Mouse (Mus musculus): ENCODE measurements around the gene Gabarapl1.

DNA sequence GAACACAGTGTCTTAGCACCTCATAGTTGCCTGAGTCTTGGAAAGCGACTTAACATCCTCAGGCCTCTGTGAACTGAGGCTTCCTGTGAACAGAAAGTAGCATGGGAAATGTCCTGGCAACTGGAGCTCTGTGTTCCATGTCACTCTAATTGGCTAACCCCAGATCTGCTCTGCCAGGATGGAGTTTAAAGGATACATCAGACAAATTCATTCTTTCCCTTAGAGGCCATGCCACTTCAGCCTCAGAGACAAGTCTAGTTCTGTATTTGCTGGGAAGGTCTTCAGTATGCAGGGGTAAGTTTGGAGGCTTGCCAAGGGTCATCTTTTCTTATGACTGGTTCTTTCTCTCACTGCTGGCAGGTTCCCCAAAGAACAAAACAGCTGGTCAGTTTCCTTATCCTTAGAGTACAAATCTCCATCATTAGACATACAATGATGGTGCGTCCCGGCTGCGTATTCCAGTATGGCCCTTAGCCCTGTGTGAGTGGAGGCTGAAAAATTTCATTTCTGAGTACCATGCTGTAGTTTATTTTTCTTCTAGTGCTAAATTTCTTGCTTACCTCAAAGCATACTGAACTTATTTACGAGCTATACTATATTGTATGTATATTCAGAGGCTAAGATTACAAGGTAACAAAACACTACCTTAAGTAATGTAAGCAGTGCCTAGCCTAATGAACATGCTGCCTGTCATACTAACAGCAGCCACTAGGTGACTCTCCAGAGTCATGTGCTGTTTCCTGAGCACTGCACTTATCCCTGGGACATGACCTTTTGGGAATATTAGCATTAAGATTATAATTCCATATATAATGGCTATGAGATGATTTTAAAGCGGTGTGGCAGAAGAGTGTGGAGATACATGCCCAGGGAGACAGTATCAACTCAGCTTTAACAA is 11.0 kb downstream of the Gabarapl1 start:
- no peak for TF ChIP-seq POLR2A (IDR thresholded peaks at IDR 0.05; ENCODE audit: borderline replicate concordance, extremely low read depth, low read depth, low read length)
- TF ChIP-seq CTCF (IDR thresholded peaks at IDR 0.05; ENCODE audit: insufficient read depth, low read length) = peak; percentile 68

Data from lung, adult 2 months (tissue).